Mouse (Mus musculus) spleen, embryonic (tissue): ENCODE measurements around the gene Cntn6.

Experiments used
- CTCF ChIA-PET: fragments of 350-600 bp; sonication (Branson Sonifier 250); formaldehyde crosslinking; loops from one replicate; lab custom pipeline; 2022; lab: Charles Lee

Gene Cntn6

DNA sequence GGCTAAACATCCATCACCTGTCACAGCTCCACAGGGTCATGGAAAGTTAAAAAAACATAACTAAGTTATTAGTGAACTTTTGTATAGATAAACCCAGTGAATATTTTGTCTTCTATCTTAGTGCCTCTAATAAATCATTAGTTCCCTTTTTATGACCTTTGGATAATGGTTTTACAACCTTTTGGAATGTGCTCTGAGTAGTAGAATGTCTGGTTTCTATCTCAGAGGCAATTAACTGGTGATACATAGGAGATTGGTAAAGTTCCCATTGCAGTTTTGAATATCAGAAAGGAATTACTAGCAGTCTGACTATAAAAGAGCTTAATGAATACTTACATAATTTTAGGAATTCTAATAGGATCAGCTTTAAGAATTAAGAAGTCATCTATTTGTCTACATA lies 265.5 kb downstream of the Cntn6 start:
- CTCF ChIA-PET: no interaction called here

DNA sequence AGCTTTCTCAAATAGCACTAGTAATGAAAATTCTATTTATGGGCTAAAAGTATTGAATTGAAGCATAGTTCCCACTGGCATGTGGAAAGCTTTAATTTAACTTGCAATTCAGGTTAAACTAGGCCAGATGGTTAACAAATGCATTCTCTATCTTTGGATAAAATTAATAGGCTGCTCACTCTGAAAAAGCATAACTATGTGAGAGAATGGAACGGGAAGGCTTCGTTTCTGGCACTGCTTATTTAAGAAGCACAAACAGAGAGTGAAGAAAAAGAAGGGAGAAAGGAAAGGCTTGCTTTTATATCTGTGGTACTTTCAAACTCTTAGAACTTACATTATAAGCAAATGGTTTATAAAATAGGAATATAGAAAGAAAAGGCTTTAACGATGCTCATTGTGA lies 268.6 kb downstream of the Cntn6 start:
- CTCF ChIA-PET: no interaction called here

- CTCF ChIA-PET: no interaction called here
These were observed 291.3 kb downstream of the Cntn6 start for GRCm38 (mm10) chr6:104783891-104784290.

GRCm38 (mm10) chr6:104787502-104787901 lies 294.9 kb downstream of the Cntn6 start:
- CTCF ChIA-PET: no interaction called here

- CTCF ChIA-PET: no interaction called here
These were observed 315.9 kb downstream of the Cntn6 start for GRCm38 (mm10) chr6:104808526-104808925.

- CTCF ChIA-PET: no interaction called here
These were observed 323.0 kb downstream of the Cntn6 start for GRCm38 (mm10) chr6:104815610-104816009.

GRCm38 (mm10) chr6:104879711-104880110 lies 387.1 kb downstream of the Cntn6 start:
- CTCF ChIA-PET: no interaction called here

- CTCF ChIA-PET: no interaction called here
These were observed 391.4 kb downstream of the Cntn6 start for GRCm38 (mm10) chr6:104884021-104884420.

DNA sequence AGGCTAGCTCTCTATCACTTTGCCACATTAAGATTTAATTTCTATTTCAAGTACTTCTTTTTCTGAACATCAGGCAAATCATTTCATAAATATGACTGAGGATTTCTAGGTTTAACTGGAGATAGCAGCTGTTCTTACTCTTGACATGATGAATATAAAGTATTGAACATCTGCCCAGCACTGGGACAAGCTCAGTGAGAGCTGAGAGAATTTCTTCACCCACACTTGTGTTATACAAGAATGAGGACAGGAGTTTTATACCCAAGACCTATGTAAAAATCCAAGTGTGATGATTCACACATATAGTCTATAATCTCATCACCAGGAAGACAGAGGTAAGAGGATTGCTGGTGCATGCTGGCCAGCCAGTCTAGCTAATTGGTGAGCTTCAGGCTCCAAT lies 393.2 kb downstream of the Cntn6 start:
- CTCF ChIA-PET: no interaction called here

DNA sequence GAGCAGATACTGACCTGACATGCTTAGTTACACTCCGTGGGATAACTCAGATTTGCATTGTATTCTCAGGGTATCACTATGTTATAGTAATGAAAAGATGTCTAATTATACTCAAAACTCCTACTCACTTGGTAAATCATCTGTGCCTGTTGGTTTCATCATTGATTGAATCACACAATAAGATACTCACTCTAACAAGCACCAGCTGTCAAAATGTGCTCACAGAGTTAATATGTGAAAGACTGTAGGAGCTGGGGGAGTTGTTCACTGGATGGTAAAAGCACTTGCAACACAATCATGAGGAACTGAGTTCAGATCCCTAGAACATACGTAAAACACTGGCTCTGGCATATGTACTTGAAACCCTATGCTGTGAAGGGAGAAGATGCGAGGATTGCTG lies 398.5 kb downstream of the Cntn6 start:
- CTCF ChIA-PET: no interaction called here
